Mouse (Mus musculus) lung, embryonic 14.5 days (tissue): ENCODE data around the gene Adam33. TPM values are rescaled to one million over a fixed set of nuclear protein-coding genes. Genes with fewer than 3 reads are reported as not detected.
"Not testable (repeated sequence)": the region's sequence is repeated elsewhere in the genome, so short reads cannot be mapped to it uniquely, and the experiment has no call there.

Source experiments
- ATAC-seq: fragments of 200-750 bp; cut with Nextera tagmentation; 2 replicates; pipeline ENCODE4 v1.8.0; 2017; ENCODE audit warnings: mild to moderate bottlenecking, moderate TSS enrichment, moderate library complexity; ENCODE audit not compliant: insufficient read depth
- DNase-seq: peaks from one replicate; pipeline ENCODE4 v3.0.0-alpha.2; 2015
- H3K27ac ChIP-seq: fragments of 300-500 bp; sonication (generic); 2 replicates; pipeline ENCODE4 v1.5.1; 2014; ENCODE audit warnings: low read depth, mild to moderate bottlenecking, moderate library complexity
- H3K27me3 ChIP-seq: fragments of 300-500 bp; sonication (generic); 2 replicates; pipeline ENCODE4 v1.6.1; 2014; ENCODE audit warnings: low read length, control low read depth; ENCODE audit not compliant: insufficient read depth
- H3K36me3 ChIP-seq: fragments of 300-500 bp; sonication (generic); 2 replicates; pipeline ENCODE4 v1.6.1; 2014; ENCODE audit warnings: control low read depth; ENCODE audit not compliant: insufficient read depth
- H3K4me1 ChIP-seq: fragments of 300-500 bp; sonication (generic); 2 replicates; pipeline ENCODE4 v1.6.1; 2014; ENCODE audit warnings: antibody characterized with exemption, control low read depth; ENCODE audit not compliant: insufficient read depth
- H3K4me2 ChIP-seq: fragments of 300-500 bp; sonication (generic); 2 replicates; pipeline ENCODE4 v1.6.1; 2014; ENCODE audit warnings: mild to moderate bottlenecking
- H3K4me3 ChIP-seq: fragments of 300-500 bp; sonication (generic); 2 replicates; pipeline ENCODE4 v1.5.1; 2014; ENCODE audit warnings: low read depth, low read length
- H3K9ac ChIP-seq: fragments of 300-500 bp; sonication (generic); 2 replicates; pipeline ENCODE4 v1.6.1; 2014
- H3K9me3 ChIP-seq: fragments of 300-500 bp; sonication (generic); 2 replicates; pipeline ENCODE4 v1.6.1; 2016; ENCODE audit warnings: low read depth, low read length, control low read depth
- CTCF ChIP-seq: IDR thresholded peaks from 2 replicates; pipeline ENCODE4 v1.5.1; 2016; ENCODE audit warnings: antibody characterized with exemption, low read depth
- WGBS: fragments of 180-500 bp; shearing (Covaris S2); extraction: QIAGEN DNeasy Blood & Tissue Kit; methylation state at CpG from one replicate; pipeline ENCODE4 v1.1.7; 2014; 5-methylcytosine and 5-hydroxymethylcytosine counted together
- polyA plus RNA-seq: library from polyadenylated mRNA; unstranded; fragments of >200 nt; fragmentation: Nextera tagmentation; extraction: Ambion mirVana; gene quantifications from 2 replicates; pipeline ENCODE4 v1.2.1, GENCODE M21; 2014

Gene Adam33
- polyA plus RNA-seq, result 1.9 and 4.1 TPM in 2 replicates

DNA sequence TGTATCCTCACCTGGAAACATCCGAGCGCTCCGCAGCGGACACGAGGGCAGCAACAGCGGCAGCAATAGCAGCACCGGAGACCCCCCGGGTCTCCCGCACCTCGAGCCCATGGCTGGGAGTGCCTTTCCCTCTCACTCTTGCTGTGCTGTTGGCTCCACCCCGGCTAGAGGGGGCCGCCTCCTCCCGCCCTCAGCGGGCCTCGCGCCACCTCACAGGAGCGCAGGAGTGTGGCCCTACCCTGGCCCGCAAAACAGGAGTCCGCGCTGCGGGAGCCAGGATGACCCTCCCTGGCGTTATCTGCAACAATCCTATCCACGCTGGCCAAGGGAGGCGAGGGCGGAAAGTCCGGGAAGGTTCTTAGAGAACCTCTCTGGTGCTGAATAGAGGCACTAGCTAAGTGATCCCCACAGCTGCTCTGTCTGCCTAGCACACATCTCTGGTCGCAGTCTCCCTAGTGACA is at the start of gene Adam33:
Adam33 (minus strand) TSS at position 411 of the 461 bp plus-strand sequence.
- TF ChIP-seq CTCF, result no peak
- H3K4me2 ChIP-seq, result peak within 1 kb of the TSS; percentile 62
- 3% methylated on average over 27 of the region's 27 CpGs for WGBS
- no peaks in the 10 kb centered on the region for H3K9me3 ChIP-seq
- peak within 1 kb of the TSS; percentile 29 for H3K4me3 ChIP-seq
- no peak within 1 kb of the TSS for H3K27ac ChIP-seq
- no peak for DNase-seq
- peak; percentile 45; the same call in 1 of the 2 replicates for ATAC-seq
- peak within 1 kb of the TSS; percentile 40 for H3K9ac ChIP-seq
- H3K27me3 ChIP-seq, result peaks cover 28% of the 10 kb centered on the region; the same call in 1 of the 2 replicates
- no peaks in the 10 kb centered on the region for H3K36me3 ChIP-seq
- H3K4me1 ChIP-seq, result peaks cover 14% of the 10 kb centered on the region; the same call in 1 of the 2 replicates

DNA sequence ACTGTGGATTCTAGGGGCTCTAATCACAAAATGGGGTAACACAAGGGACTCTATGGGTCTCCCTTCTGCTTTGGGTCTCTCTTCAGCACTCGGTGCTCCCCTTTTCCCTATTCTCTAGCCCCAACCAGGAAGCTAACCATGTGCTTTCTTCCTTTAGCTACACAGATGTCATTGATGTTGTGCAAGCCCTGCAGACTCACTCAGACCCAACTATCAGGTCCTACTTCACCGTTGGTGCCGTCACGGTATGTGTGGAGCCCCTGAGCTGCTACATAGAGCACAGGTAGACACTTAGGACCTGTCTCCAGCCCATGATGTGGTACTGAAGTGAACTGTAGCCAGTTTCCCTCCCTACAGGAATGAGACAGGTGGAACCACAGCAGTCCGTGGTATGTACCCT is 42.4 kb upstream of the Adam33 start:
- Histone ChIP-seq H3K36me3 (no peaks in the 10 kb centered on the region), H3K4me1 (no peaks in the 10 kb centered on the region), H3K27ac (no peak overlapping the region), H3K9ac (no peak overlapping the region), H3K4me2 (no peak overlapping the region), H3K9me3 (no peaks in the 10 kb centered on the region), H3K27me3 (no peaks in the 10 kb centered on the region), H3K4me3 (no peak overlapping the region)
- ATAC-seq (no peak), DNase-seq (no peak)
- TF ChIP-seq CTCF, result no peak
- WGBS, result 85% methylated on average over 5 of the region's 5 CpGs

DNA sequence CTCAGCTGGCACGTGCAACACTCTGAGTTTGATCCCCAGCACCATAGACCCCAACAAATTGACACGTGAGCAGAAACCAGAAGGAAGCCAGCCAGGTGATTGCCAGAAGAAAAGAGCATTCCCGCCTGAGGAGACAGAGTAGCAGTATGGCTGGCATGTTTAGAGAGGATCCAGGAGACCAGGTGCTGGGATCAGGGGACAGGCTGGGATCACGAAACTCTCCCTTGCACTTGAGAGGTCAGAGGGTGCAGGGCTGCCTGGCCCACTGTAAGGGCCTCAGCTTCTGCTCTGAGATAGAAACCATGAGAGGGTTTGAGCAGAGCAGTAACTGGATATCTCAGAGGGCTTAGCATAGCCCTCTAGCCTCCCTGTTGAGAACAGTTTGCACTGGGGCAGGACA is 41.4 kb upstream of the Adam33 start:
- not testable (repeated sequence) for H3K4me3 ChIP-seq, ATAC-seq
- WGBS, result 62% methylated on average over 4 of the region's 4 CpGs

DNA sequence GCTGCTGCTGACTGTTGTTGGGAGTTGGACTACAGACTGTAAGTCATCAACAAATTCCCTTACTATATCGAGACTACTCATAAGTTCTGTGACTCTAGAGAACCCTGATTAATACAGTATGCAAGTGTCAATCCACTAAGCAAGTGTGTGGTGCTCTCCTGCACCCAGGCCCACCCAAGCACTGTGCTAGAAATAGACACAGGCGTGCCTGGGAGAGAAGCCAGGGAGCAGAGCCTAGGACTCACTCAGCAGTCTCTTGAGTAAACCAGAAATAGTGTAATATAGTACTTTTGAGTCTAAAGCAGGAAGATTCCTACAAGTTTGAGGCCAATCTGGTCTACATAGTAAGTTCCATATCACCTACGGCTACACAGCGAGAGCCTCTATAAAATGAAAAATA is 40.4 kb upstream of the Adam33 start:
- Histone ChIP-seq H3K4me2 (no peak overlapping the region), H3K4me3 (no peak overlapping the region), H3K9ac (no peak overlapping the region), H3K36me3 (no peaks in the 10 kb centered on the region), H3K27ac (no peak overlapping the region), H3K27me3 (no peaks in the 10 kb centered on the region), H3K4me1 (no peaks in the 10 kb centered on the region), H3K9me3 (no peaks in the 10 kb centered on the region)
- no peak for DNase-seq
- ATAC-seq, result no peak
- no peak for TF ChIP-seq CTCF
- WGBS, result 77% methylated on average over 4 of the region's 4 CpGs

More for the DNA sequence above, 41.4 kb upstream of the Adam33 start:
- DNase-seq, H3K36me3 ChIP-seq, H3K27me3 ChIP-seq, H3K9ac ChIP-seq, H3K27ac ChIP-seq, H3K4me2 ChIP-seq, H3K9me3 ChIP-seq, H3K4me1 ChIP-seq: not testable (repeated sequence)

DNA sequence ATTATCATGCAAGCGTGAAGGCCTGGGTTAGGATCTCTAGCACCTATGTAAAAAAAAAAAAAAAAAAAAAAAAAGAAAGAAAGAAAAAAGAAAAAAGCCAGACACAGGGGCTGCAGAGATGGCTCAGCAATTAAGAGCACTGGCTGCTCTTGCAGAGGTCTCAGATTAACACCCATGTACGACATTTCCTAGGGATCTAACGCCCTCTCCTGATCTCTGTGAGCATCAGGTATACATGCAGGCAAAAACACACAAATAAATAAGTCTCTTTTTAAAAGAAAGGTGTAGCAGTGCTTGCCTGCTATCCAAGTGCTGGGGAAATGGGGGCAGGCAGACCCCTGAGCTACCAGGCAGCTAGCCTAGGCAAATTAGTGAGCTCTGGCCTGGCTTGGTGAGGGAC is 37.9 kb upstream of the Adam33 start:
- H3K9ac ChIP-seq, result no peak overlapping the region
- no peak for DNase-seq
- H3K4me1 ChIP-seq, result no peaks in the 10 kb centered on the region
- H3K27ac ChIP-seq, result no peak overlapping the region
- H3K4me2 ChIP-seq, result no peak overlapping the region
- no peaks in the 10 kb centered on the region for H3K9me3 ChIP-seq
- no peaks in the 10 kb centered on the region for H3K36me3 ChIP-seq
- H3K4me3 ChIP-seq, result no peak overlapping the region
- no peak for TF ChIP-seq CTCF
- WGBS, result 55% methylated on average over 3 of the region's 3 CpGs
- H3K27me3 ChIP-seq, result no peaks in the 10 kb centered on the region
- ATAC-seq, result no peak

DNA sequence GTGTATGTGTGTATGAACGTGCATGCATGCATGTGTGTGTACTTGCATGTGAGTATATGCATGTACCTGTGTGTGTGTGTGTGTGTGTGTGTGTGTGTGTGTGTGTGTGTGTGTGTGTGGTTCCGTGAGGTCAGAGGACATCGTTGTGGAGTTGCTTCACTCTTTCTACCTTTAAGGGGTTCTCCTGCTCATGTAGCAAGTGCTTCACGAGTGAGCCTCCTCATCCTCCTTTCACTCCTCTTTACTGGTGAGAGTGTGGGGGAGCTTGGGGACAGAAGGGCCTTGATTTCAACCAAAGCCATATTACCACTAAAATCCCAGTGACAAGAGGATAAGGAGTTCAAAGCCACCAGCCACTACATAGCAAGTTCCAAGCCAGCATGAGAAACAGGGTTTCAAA is 33.5 kb upstream of the Adam33 start:
- Histone ChIP-seq H3K4me2 (no peak overlapping the region), H3K27ac (peak overlapping the region; percentile 64; the same call in 1 of the 2 replicates), H3K4me1 (no peaks in the 10 kb centered on the region)

DNA sequence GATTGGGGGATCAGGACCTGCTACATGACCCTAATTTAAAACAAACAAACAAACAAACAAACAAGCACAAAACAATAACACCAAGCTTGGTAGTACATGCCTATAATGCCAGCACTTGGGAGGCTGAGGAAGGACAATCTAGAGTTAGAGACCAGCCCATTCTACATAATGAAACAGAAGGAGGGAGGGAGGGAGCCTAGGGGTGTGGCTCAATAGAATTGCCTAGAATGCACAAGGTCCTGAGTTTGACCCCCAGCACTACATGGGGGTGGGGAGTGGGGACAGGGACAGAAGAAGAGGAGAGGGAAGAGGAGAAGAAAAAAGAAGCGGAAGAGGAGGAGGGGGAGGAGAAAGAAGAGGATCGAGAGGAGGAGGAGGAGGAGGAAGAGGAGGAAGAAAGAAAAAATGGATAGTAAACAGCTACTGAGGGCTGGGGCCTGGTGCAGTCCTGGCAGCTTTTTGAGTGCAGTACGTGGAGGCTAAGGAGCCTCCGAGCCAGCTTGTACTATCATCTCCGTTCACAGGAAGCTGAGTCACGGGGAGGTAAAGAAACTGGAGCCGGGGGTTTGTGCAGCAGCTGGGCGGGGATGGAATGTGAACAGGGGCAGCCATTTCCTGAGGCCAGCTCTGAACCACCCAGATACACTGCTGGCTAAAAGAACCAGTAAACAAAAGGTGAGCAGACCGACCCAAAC is 32.6 kb upstream of the Adam33 start:
- Histone ChIP-seq H3K27ac (peak overlapping the region; percentile 64), H3K27me3 (no peaks in the 10 kb centered on the region), H3K9ac (peak overlapping the region; percentile 9; the same call in 1 of the 2 replicates), H3K4me3 (no peak overlapping the region), H3K36me3 (no peaks in the 10 kb centered on the region), H3K9me3 (no peaks in the 10 kb centered on the region), H3K4me2 (peak overlapping the region; percentile 46), H3K4me1 (no peaks in the 10 kb centered on the region)
- ATAC-seq (peak; percentile 80), DNase-seq (peak; percentile 83)
- 4% methylated on average over 9 of the region's 9 CpGs for WGBS
- no peak for TF ChIP-seq CTCF

More for the DNA sequence above, 33.5 kb upstream of the Adam33 start:
- H3K36me3 ChIP-seq, result no peaks in the 10 kb centered on the region
- DNase-seq (no peak), ATAC-seq (no peak)
- TF ChIP-seq CTCF, result no peak
- no peaks in the 10 kb centered on the region for H3K9me3 ChIP-seq
- H3K4me3 ChIP-seq, result no peak overlapping the region
- 84% methylated on average over 4 of the region's 4 CpGs for WGBS
- no peaks in the 10 kb centered on the region for H3K27me3 ChIP-seq
- H3K9ac ChIP-seq, result no peak overlapping the region
